Mouse (Mus musculus) stomach, embryonic 14.5 days (tissue): ENCODE data around the gene Mex3b. TPM values are rescaled to one million over a fixed set of nuclear protein-coding genes. Genes with fewer than 3 reads are reported as not detected.

ENCODE experiments used
- ATAC-seq: fragments of 200-750 bp; cut with Nextera tagmentation; 2 replicates; pipeline ENCODE4 v1.8.0; 2017; ENCODE audit warnings: low read depth, moderate TSS enrichment; ENCODE audit not compliant: insufficient number of reproducible peaks, insufficient read depth, low FRiP score
- H3K27ac ChIP-seq: fragments of 300-500 bp; sonication (generic); 2 replicates; pipeline ENCODE4 v1.5.1; 2014; ENCODE audit warnings: mild to moderate bottlenecking, low read length, moderate library complexity, mixed read lengths
- H3K27me3 ChIP-seq: fragments of 300-500 bp; sonication (generic); 2 replicates; pipeline ENCODE4 v1.6.1; 2014; ENCODE audit warnings: low read length, control low read depth, mixed read lengths; ENCODE audit not compliant: control insufficient read depth, insufficient read depth
- H3K36me3 ChIP-seq: fragments of 300-500 bp; sonication (generic); 2 replicates; pipeline ENCODE4 v1.6.1; 2014; ENCODE audit warnings: mild to moderate bottlenecking, control low read depth, low read length, moderate library complexity, mixed read lengths; ENCODE audit not compliant: control insufficient read depth, insufficient read depth
- H3K4me1 ChIP-seq: fragments of 300-500 bp; sonication (generic); 2 replicates; pipeline ENCODE4 v1.6.1; 2014; ENCODE audit warnings: low read length, control low read depth, mixed read lengths; ENCODE audit not compliant: control insufficient read depth, insufficient read depth
- H3K4me2 ChIP-seq: fragments of 300-500 bp; sonication (generic); replicated peaks from 2 replicates; pipeline ENCODE4 v1.6.1; 2014; ENCODE audit warnings: low read depth, low read length, control low read depth
- H3K4me3 ChIP-seq: fragments of 300-500 bp; sonication (generic); 2 replicates; pipeline ENCODE4 v1.5.1; 2014; ENCODE audit warnings: low read depth, low read length, control low read depth
- H3K9ac ChIP-seq: fragments of 300-500 bp; sonication (generic); replicated peaks from 2 replicates; pipeline ENCODE4 v1.6.1; 2014; ENCODE audit warnings: low read depth, mild to moderate bottlenecking, control low read depth, low read length, moderate library complexity, mixed read lengths
- H3K9me3 ChIP-seq: fragments of 300-500 bp; sonication (generic); 2 replicates; pipeline ENCODE4 v1.6.1; 2016; ENCODE audit warnings: low read depth, low read length, control low read depth; ENCODE audit not compliant: control insufficient read depth
- WGBS: fragments of 180-500 bp; shearing (Covaris S2); extraction: QIAGEN DNeasy Blood & Tissue Kit; methylation state at CpG from one replicate; pipeline ENCODE4 v1.1.7; 2014; 5-methylcytosine and 5-hydroxymethylcytosine counted together
- polyA plus RNA-seq: library from polyadenylated mRNA; unstranded; fragments of >200 nt; fragmentation: Nextera tagmentation; extraction: Ambion mirVana; gene quantifications from 2 replicates; pipeline ENCODE4 v1.2.1, GENCODE M21; 2014

The Mex3b gene
- polyA plus RNA-seq, 1 experiment from 2014 or later = 14.7 TPM

GRCm38 (mm10) chr7:82838414-82838813 is 28.7 kb upstream of the Mex3b start:
- Histone ChIP-seq H3K9ac (no peak overlapping the region), H3K4me2 (no peak overlapping the region), H3K4me1 (peaks cover 13% of the 10 kb centered on the region), H3K36me3 (no peaks in the 10 kb centered on the region), H3K9me3 (no peaks in the 10 kb centered on the region), H3K27me3 (no peaks in the 10 kb centered on the region), H3K27ac (peak overlapping the region; percentile 72; the same call in 1 of the 2 replicates), H3K4me3 (no peak overlapping the region)
- ATAC-seq = no peak
- 73% methylated on average over 1 of the region's 1 CpGs for WGBS

GRCm38 (mm10) chr7:82838965-82839675 is 28.0 kb upstream of the Mex3b start:
- ATAC-seq = peak; percentile 49; the same call in 1 of the 2 replicates
- Histone ChIP-seq H3K4me3 (no peak overlapping the region), H3K27ac (peak overlapping the region; percentile 72; the same call in 1 of the 2 replicates), H3K36me3 (no peaks in the 10 kb centered on the region), H3K4me2 (no peak overlapping the region; the same call in 1 of the 2 replicates), H3K27me3 (no peaks in the 10 kb centered on the region), H3K9ac (no peak overlapping the region), H3K4me1 (peaks cover 13% of the 10 kb centered on the region), H3K9me3 (no peaks in the 10 kb centered on the region)
- WGBS = 28% methylated on average over 11 of the region's 11 CpGs

DNA sequence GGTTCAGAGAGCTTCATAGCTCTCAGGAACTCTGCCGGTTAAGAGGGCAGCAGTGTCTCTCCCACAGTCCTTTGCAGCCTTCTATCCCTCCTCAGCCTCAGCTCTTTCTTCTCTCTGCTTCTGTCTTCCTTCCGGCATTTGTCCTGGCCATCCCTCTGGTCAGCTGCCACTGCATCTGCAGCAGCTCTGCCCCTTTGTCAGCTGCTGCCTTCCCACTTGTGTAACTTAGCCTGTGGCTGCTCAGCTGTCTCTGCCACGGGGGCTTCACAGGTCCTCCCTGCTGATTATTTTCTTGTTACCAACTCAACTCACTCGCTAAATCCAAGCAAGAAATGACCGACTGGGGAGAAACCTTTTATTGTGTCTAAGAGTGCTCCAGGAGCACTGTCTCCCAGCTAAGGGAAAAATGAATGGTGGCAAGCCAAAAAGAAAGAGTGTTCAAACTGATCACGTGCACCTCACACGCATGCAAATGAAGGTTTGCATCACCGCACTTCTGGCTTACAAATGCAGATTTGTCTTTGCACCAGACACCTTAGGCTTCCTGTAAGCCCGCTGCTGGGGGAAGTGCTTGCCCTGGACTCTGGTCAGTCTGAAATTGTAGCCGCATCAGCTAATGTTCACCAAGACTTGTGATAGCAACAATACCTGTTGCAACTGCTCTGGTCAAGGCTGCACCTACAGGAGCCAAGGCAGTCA is 24.8 kb upstream of the Mex3b start:
- no peak overlapping the region for H3K27ac ChIP-seq
- no peak overlapping the region for H3K4me2 ChIP-seq
- no peaks in the 10 kb centered on the region for H3K27me3 ChIP-seq
- no peaks in the 10 kb centered on the region for H3K36me3 ChIP-seq
- no peak overlapping the region for H3K4me3 ChIP-seq
- no peak for ATAC-seq
- no peak overlapping the region for H3K9ac ChIP-seq
- WGBS = 54% methylated on average over 10 of the region's 10 CpGs
- H3K9me3 ChIP-seq = no peaks in the 10 kb centered on the region
- peaks cover 13% of the 10 kb centered on the region for H3K4me1 ChIP-seq

- no peaks in the 10 kb centered on the region for H3K9me3 ChIP-seq
- no peak for ATAC-seq
- H3K27me3 ChIP-seq = no peaks in the 10 kb centered on the region
- H3K4me2 ChIP-seq = no peak overlapping the region
- no peak overlapping the region for H3K9ac ChIP-seq
- no peaks in the 10 kb centered on the region for H3K36me3 ChIP-seq
- H3K4me3 ChIP-seq = no peak overlapping the region
- 86% methylated on average over 3 of the region's 3 CpGs for WGBS
- H3K4me1 ChIP-seq = peaks cover 5% of the 10 kb centered on the region; the same call in 1 of the 2 replicates
- no peak overlapping the region for H3K27ac ChIP-seq
Observed at GRCm38 (mm10) chr7:82850756-82851155, 16.4 kb upstream of the Mex3b start.

GRCm38 (mm10) chr7:82851670-82852069 is 15.5 kb upstream of the Mex3b start:
- H3K4me2 ChIP-seq = no peak overlapping the region
- no peaks in the 10 kb centered on the region for H3K27me3 ChIP-seq
- H3K4me1 ChIP-seq = peaks cover 5% of the 10 kb centered on the region; the same call in 1 of the 2 replicates
- no peak for ATAC-seq
- 91% methylated on average over 4 of the region's 4 CpGs for WGBS
- H3K36me3 ChIP-seq = no peaks in the 10 kb centered on the region
- H3K9ac ChIP-seq = no peak overlapping the region
- no peak overlapping the region for H3K27ac ChIP-seq
- no peak overlapping the region for H3K4me3 ChIP-seq
- H3K9me3 ChIP-seq = no peaks in the 10 kb centered on the region

DNA sequence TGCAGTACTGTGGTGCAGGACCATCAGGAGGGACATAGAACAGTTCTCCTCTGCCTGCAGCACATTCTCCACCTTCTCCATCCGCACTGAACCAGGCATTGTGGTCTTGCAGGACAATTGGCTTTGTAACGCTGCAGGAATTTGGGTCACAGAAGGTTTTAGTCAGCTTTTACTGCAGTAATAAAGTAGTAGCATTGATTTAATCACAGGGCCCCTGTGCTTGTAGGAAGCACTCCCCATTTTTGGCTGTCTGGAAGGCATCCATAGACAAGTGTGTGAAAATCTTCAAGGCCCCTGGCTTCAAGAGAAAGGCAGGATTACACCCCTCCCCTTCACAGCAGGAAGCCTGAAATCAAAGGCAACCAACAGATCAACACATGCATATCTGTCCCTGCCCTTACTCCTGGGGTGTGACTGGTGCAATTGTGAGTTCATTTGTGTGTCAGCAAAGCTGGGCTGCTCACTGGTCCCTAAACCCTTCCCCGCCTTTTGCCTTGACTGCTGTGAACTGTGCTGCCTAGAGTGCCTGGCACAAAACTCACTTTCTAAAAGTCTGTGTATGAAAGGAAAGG is 12.9 kb upstream of the Mex3b start:
- Histone ChIP-seq H3K4me3 (no peak overlapping the region), H3K4me2 (no peak overlapping the region), H3K27ac (no peak overlapping the region), H3K36me3 (no peaks in the 10 kb centered on the region), H3K9me3 (no peaks in the 10 kb centered on the region), H3K4me1 (peaks cover 5% of the 10 kb centered on the region; the same call in 1 of the 2 replicates), H3K27me3 (no peaks in the 10 kb centered on the region), H3K9ac (no peak overlapping the region)
- ATAC-seq = no peak
- 55% methylated on average over 3 of the region's 3 CpGs for WGBS

DNA sequence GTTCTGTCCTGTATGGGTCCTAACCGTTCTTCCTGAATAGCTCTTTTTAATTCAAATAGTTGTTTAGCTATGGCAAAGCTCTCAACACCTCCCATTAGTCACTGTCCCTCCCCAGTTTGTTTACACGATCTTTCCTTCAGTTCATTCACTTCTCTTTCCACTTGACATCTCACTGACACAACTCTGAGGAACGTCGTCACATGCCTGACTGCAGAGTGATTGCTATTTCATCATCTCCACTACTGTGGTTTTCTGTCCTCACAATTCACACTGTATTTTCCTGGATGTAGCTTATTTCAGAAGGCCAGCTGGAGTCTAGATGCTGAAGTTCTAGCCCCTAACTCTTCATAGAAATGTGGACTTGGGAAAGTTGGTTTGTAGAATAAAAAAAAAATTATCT is 8.5 kb upstream of the Mex3b start:
- no peaks in the 10 kb centered on the region for H3K36me3 ChIP-seq
- no peaks in the 10 kb centered on the region for H3K9me3 ChIP-seq
- H3K9ac ChIP-seq = no peak overlapping the region
- 21% methylated on average over 4 of the region's 4 CpGs for WGBS
- H3K4me3 ChIP-seq = no peak overlapping the region
- H3K27me3 ChIP-seq = no peaks in the 10 kb centered on the region
- no peak overlapping the region for H3K27ac ChIP-seq
- H3K4me1 ChIP-seq = peaks cover 5% of the 10 kb centered on the region; the same call in 1 of the 2 replicates
- no peak overlapping the region for H3K4me2 ChIP-seq
- ATAC-seq = no peak

- 72% methylated on average over 2 of the region's 2 CpGs for WGBS
- H3K4me3 ChIP-seq = no peak overlapping the region
Observed at GRCm38 (mm10) chr7:82860626-82861025, 6.5 kb upstream of the Mex3b start.

More at GRCm38 (mm10) chr7:82860626-82861025, 6.5 kb upstream of the Mex3b start:
- no peak for ATAC-seq
- Histone ChIP-seq H3K27ac (no peak overlapping the region), H3K9ac (no peak overlapping the region), H3K4me1 (no peaks in the 10 kb centered on the region), H3K4me2 (no peak overlapping the region), H3K36me3 (no peaks in the 10 kb centered on the region), H3K9me3 (no peaks in the 10 kb centered on the region), H3K27me3 (no peaks in the 10 kb centered on the region)
